ENCODE assay signal across 11 mouse cellular contexts in the genomic region with DNA sequence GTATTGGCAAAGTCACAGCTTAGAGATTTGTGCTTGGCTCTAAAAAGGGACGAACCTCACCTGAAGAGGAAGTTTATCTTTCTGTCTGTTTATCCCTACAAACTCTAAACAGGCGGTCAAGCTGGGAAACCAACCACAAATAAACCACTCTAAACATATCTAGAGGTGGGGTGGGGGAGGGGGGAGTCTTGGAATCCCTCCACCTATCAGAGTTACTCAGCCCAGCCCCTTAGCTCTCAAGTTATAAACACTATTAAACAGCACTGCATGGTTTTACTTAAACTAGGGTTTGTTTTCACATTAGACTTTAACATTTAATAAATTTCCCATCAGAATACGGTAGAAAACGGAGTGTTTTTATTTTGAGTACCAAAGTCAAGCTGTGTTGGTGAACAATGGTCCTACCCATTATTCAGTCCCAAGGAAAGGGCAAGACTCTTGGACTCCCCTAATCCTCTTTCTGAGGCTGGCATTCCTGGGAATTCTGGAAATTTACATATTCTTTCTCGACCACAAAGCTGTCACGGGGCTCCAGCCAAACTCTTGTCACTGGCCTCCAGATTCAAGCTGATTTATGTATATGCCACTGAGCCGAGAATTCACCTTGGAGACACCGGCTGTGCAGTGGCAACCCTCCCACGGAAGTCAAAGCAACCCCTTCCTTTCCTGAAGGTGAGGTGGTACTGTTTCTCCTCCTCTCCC.
DNase-seq lines count a peak whose midpoint lies in the region; ATAC-seq and TF ChIP-seq lines count a peak whose summit lies in the region.
"Had no signal": no experiment of that assay in that cellular context is flagged by ENCODE, and none has a peak within 500 bp of the region (broad histone marks: within the 10 kb centered on the region; RNA-seq: fewer than 3 reads in every experiment).

No protein-coding gene starts in this region.

- H3K9me3 ChIP-seq in lung, postnatal 0 days (ENCODE audit: low read length), result no peaks in the 10 kb centered on the region
- H3K9me3 ChIP-seq in forebrain, embryonic 14.5 days (replicated peaks; ENCODE audit: control insufficient read depth, low read length), result no peaks in the 10 kb centered on the region
- no peaks in the 10 kb centered on the region for H3K9me3 ChIP-seq in stomach, embryonic 15.5 days
- H3K9me3 ChIP-seq: heart, embryonic 13.5 days had no signal

- H3K4me3 ChIP-seq in lung, postnatal 0 days (ENCODE audit: low read depth, low read length), result no peak overlapping the region
- no peak overlapping the region for H3K4me3 ChIP-seq in lung, adult 2 months (replicated peaks; ENCODE audit: extremely low read depth, low read depth, low read length)
- H3K4me3 ChIP-seq in forebrain, embryonic 14.5 days (ENCODE audit: low read depth, low read length), result no peak overlapping the region
- H3K4me3 ChIP-seq in stomach, embryonic 15.5 days (replicated peaks), result no peak overlapping the region
- H3K4me3 ChIP-seq: heart, embryonic 13.5 days had no signal

- 0 out of 2 replicates have a peak, but pooled peaks have one; percentile 11 for TF ChIP-seq EP300 in lung, postnatal 0 days (IDR thresholded peaks at IDR 0.05)

- TF ChIP-seq CTCF in lung, postnatal 0 days (IDR thresholded peaks at IDR 0.05), result no peak
- no peak for TF ChIP-seq CTCF in lung, adult 2 months (IDR thresholded peaks at IDR 0.05; ENCODE audit: insufficient read depth, low read length)

- ATAC-seq in lung, postnatal 0 days, result no peak
- ATAC-seq in forebrain, embryonic 14.5 days, result peak; percentile 19; the same call in 1 of the 2 replicates
- no peak for ATAC-seq in stomach, embryonic 15.5 days (ENCODE audit: insufficient read depth, low FRiP score, low read depth)

- no peak overlapping the region for H3K4me2 ChIP-seq in lung, postnatal 0 days (replicated peaks; ENCODE audit: low read depth, low read length)
- peak overlapping the region; percentile 8; the same call in 1 of the 2 replicates for H3K4me2 ChIP-seq in forebrain, embryonic 14.5 days (ENCODE audit: low read length)
- H3K4me2 ChIP-seq in stomach, embryonic 15.5 days, result peak overlapping the region; percentile 23; the same call in 1 of the 2 replicates
- H3K4me2 ChIP-seq: heart, embryonic 13.5 days had no signal

- no peak overlapping the region for H3K27ac ChIP-seq in lung, postnatal 0 days (ENCODE audit: low read length)
- H3K27ac ChIP-seq in forebrain, embryonic 14.5 days (ENCODE audit: low read depth, low read length), result peak overlapping the region; percentile 69
- peak overlapping the region; percentile 61; the same call in 1 of the 2 replicates for H3K27ac ChIP-seq in stomach, embryonic 15.5 days
- H3K27ac ChIP-seq: heart, embryonic 13.5 days had no signal

- no peaks in the 10 kb centered on the region for H3K4me1 ChIP-seq in lung, postnatal 0 days (ENCODE audit: insufficient read depth, low read depth, low read length)
- H3K4me1 ChIP-seq in lung, adult 2 months (ENCODE audit: control insufficient read depth, insufficient read depth, low read length), result peaks cover 10% of the 10 kb centered on the region
- H3K4me1 ChIP-seq in forebrain, embryonic 14.5 days (ENCODE audit: control insufficient read depth, insufficient read depth, low read length), result peaks cover 53% of the 10 kb centered on the region
- peaks cover 11% of the 10 kb centered on the region for H3K4me1 ChIP-seq in stomach, embryonic 15.5 days

- no peak for DNase-seq in lung, postnatal 0 days (ENCODE audit: low spot score)
- no peak for DNase-seq in lung, adult 2 months
- DNase-seq in forebrain, embryonic 14.5 days (ENCODE audit: low spot score), result peak; percentile 65
- peak; percentile 40 to 56 for DNase-seq in kidney, postnatal 25 days
- no peak for DNase-seq in heart, adult 9 months (ENCODE audit: low spot score in 2 of 2)
- no peak for DNase-seq in layer of hippocampus, postnatal 36 days
- no peak for DNase-seq in heart, adult 18-20 months
- DNase-seq: lung, postnatal 14 days had no signal

- no peaks in the 10 kb centered on the region for H3K36me3 ChIP-seq in lung, postnatal 0 days (ENCODE audit: insufficient read depth, low read length)
- H3K36me3 ChIP-seq in forebrain, embryonic 14.5 days (ENCODE audit: control insufficient read depth, insufficient read depth, low read length), result no peaks in the 10 kb centered on the region
- H3K36me3 ChIP-seq in stomach, embryonic 15.5 days, result no peaks in the 10 kb centered on the region
- H3K36me3 ChIP-seq: heart, embryonic 13.5 days had no signal

- TF ChIP-seq POLR2A in lung, adult 2 months (IDR thresholded peaks at IDR 0.05; ENCODE audit: borderline replicate concordance, extremely low read depth, low read depth, low read length), result no peak

- H3K9ac ChIP-seq in lung, postnatal 0 days (replicated peaks; ENCODE audit: low read depth), result no peak overlapping the region
- H3K9ac ChIP-seq in forebrain, embryonic 14.5 days (ENCODE audit: low read length), result no peak overlapping the region
- H3K9ac ChIP-seq in stomach, embryonic 15.5 days, result no peak overlapping the region
- H3K9ac ChIP-seq: heart, embryonic 13.5 days had no signal

- H3K27me3 ChIP-seq in lung, postnatal 0 days (replicated peaks; ENCODE audit: insufficient read depth, low read length), result no peaks in the 10 kb centered on the region
- no peaks in the 10 kb centered on the region for H3K27me3 ChIP-seq in forebrain, embryonic 14.5 days (replicated peaks; ENCODE audit: control insufficient read depth, insufficient read depth, low read length)
- H3K27me3 ChIP-seq in stomach, embryonic 15.5 days (replicated peaks), result no peaks in the 10 kb centered on the region
- H3K27me3 ChIP-seq: CH12.LX; heart, embryonic 13.5 days had no signal

- WGBS in lung, postnatal 0 days, result 35% methylated on average over 9 of the region's 9 CpGs
- WGBS in lung, adult 2 months, result 36% methylated on average over 9 of the region's 9 CpGs
- 14% methylated on average over 9 of the region's 9 CpGs for WGBS in forebrain, embryonic 14.5 days
- 27% methylated on average over 9 of the region's 9 CpGs for WGBS in stomach, embryonic 15.5 days

Comparison
In these comparisons a context has a peak if more than half of its experiments do, and no peak if none do; other contexts are left out.
1. DNase-seq: peak in forebrain, embryonic 14.5 days (single experiment) and kidney, postnatal 25 days (2 of 2); none in lung, postnatal 0 days (single experiment), lung, adult 2 months (single experiment), heart, adult 9 months (0 of 2), layer of hippocampus, postnatal 36 days (0 of 2) and heart, adult 18-20 months (0 of 2).